Mouse (Mus musculus) forebrain, embryonic 14.5 days (tissue): Measurements from ENCODE around the gene N4bp3. TPM values are rescaled to one million over a fixed set of nuclear protein-coding genes. Genes with fewer than 3 reads are reported as not detected.

Experiments
- ATAC-seq: fragments of 200-750 bp; cut with Nextera tagmentation; 2 replicates; pipeline ENCODE4 v1.8.0; 2017; ENCODE audit warnings: mild to moderate bottlenecking, moderate library complexity
- DNase-seq: peaks from one replicate; pipeline ENCODE4 v3.0.0-alpha.2; 2015; ENCODE audit warnings: low spot score
- H3K27ac ChIP-seq: fragments of 300-500 bp; sonication (generic); 2 replicates; pipeline ENCODE4 v1.5.1; 2014; ENCODE audit warnings: low read depth, mild to moderate bottlenecking, control low read depth, low read length, moderate library complexity
- H3K27me3 ChIP-seq: fragments of 300-500 bp; sonication (generic); replicated peaks from 2 replicates; pipeline ENCODE4 v1.6.1; 2014; ENCODE audit warnings: low read length, control low read depth, mixed read lengths; ENCODE audit not compliant: control insufficient read depth, insufficient read depth
- H3K36me3 ChIP-seq: fragments of 300-500 bp; sonication (generic); 2 replicates; pipeline ENCODE4 v1.6.1; 2014; ENCODE audit warnings: low read length, control low read depth; ENCODE audit not compliant: control insufficient read depth, insufficient read depth
- H3K4me1 ChIP-seq: fragments of 300-500 bp; sonication (generic); 2 replicates; pipeline ENCODE4 v1.6.1; 2014; ENCODE audit warnings: antibody characterized with exemption, low read length, control low read depth; ENCODE audit not compliant: control insufficient read depth, insufficient read depth
- H3K4me2 ChIP-seq: fragments of 300-500 bp; sonication (generic); 2 replicates; pipeline ENCODE4 v1.6.1; 2014; ENCODE audit warnings: mild to moderate bottlenecking, control low read depth, low read length
- H3K4me3 ChIP-seq: fragments of 300-500 bp; sonication (generic); 2 replicates; pipeline ENCODE4 v1.5.1; 2014; ENCODE audit warnings: low read depth, low read length, control low read depth
- H3K9ac ChIP-seq: fragments of 300-500 bp; sonication (generic); 2 replicates; pipeline ENCODE4 v1.6.1; 2014; ENCODE audit warnings: mild to moderate bottlenecking, low read length, control low read depth, moderate library complexity
- H3K9me3 ChIP-seq: fragments of 300-500 bp; sonication (generic); replicated peaks from 2 replicates; pipeline ENCODE4 v1.6.1; 2016; ENCODE audit warnings: low read length, control low read depth, mixed read lengths; ENCODE audit not compliant: control insufficient read depth
- WGBS: fragments of 180-500 bp; shearing (Covaris S2); extraction: QIAGEN DNeasy Blood & Tissue Kit; methylation state at CpG from one replicate; pipeline ENCODE4 v1.1.7; 2014; 5-methylcytosine and 5-hydroxymethylcytosine counted together
- polyA plus RNA-seq: library from polyadenylated mRNA; unstranded; fragments of >200 nt; fragmentation: Nextera tagmentation; extraction: Ambion mirVana; gene quantifications from 2 replicates; pipeline ENCODE4 v1.2.1, GENCODE M21; 2014

The N4bp3 gene
- polyA plus RNA-seq, 1 experiment from 2014 or later, result 6.6 TPM

DNA sequence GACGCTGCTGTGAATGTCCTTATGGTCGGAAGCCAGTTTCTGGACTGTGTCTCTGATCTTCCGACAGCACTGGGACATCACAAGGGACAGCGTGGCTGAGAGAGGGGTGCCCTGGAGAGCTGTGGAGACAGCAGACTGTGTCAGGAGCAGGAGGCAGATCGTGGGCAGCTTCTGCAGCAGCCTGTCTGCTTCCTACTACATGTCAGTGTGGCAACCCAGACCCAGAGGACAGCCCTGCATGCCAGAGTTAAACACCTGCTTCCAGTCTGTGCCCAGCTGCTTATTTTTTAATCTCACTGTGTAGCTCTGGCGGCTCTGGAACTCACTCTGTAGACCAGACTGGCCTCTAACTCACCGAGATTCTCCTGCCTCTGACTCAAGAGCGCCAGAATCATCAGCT lies 22.7 kb downstream of the N4bp3 start:
- ATAC-seq (no peak), DNase-seq (no peak)
- Histone ChIP-seq H3K4me3 (no peak overlapping the region), H3K36me3 (peaks cover 75% of the 10 kb centered on the region), H3K9ac (no peak overlapping the region), H3K4me1 (no peaks in the 10 kb centered on the region), H3K27ac (no peak overlapping the region), H3K9me3 (no peaks in the 10 kb centered on the region), H3K27me3 (no peaks in the 10 kb centered on the region), H3K4me2 (no peak overlapping the region)
- WGBS, result 91% methylated on average over 8 of the region's 8 CpGs

GRCm38 (mm10) chr11:51627425-51627824 lies 23.2 kb downstream of the N4bp3 start:
- DNase-seq (no peak), ATAC-seq (no peak)
- peaks cover 80% of the 10 kb centered on the region for H3K36me3 ChIP-seq
- H3K9ac ChIP-seq, result no peak overlapping the region
- no peaks in the 10 kb centered on the region for H3K4me1 ChIP-seq
- no peak overlapping the region for H3K4me3 ChIP-seq
- no peaks in the 10 kb centered on the region for H3K27me3 ChIP-seq
- WGBS, result 92% methylated on average over 9 of the region's 9 CpGs
- H3K9me3 ChIP-seq, result no peaks in the 10 kb centered on the region
- no peak overlapping the region for H3K4me2 ChIP-seq
- H3K27ac ChIP-seq, result no peak overlapping the region

DNA sequence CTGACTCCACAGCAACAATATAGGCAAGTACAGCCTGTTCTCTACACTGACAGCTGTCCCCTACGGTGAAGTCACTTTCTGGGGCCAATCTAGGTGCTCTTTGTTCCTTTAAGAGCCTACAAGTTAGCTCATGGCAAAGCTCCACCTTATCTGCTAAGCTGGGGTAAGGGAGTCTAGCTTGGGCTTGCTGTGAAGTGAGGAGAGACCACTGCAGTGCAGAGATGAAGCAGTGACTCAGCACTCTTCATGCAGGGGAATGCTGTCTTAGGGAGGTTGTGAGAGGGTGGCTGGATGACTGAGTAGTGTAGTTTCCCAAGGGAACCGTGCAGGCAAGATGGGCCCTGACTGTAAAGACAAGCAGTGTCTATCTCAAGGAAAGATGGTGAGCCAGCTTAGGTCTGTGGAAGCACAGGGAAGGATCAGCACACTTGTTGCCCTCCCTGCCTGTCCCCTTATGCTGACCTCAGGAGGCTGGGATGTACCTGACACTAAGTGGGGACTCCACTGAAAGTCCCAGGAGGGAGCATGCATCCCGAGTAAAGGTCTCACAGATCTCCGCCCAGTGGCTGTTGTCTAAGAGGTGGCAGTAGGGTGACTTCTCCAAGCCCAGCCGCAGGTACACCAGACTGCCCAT lies 25.3 kb downstream of the N4bp3 start:
- 87% methylated on average over 5 of the region's 5 CpGs for WGBS
- Histone ChIP-seq H3K4me1 (peaks cover 4% of the 10 kb centered on the region), H3K36me3 (peaks cover 82% of the 10 kb centered on the region)

DNA sequence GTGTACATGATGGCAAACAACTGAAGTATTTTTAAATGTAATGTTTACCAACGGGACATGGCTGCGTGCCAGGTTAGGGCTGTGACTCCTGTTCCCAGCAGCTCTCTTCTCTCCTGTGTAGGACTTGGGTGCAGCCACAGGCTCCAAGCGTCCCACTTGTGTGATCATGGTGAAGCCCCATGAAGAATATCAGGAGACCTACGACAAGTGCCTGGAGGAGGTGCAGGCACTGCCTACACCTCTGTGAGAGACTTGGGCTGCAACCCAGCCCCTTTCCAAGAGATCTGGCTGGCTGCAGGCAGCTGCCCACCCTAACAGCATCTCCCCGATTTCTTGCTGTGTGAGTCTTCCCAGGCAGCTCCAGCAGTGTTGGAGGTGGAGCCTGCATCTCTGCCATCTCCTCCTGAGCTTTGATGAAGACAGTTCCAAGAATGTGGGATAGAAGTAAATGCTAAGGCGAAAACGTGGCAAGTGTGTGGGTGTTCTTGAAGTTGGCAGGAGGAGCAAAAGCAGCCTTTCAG lies 27.6 kb downstream of the N4bp3 start:
- DNase-seq (no peak), ATAC-seq (no peak)
- peaks cover 70% of the 10 kb centered on the region for H3K36me3 ChIP-seq
- no peak overlapping the region for H3K4me3 ChIP-seq
- no peak overlapping the region for H3K4me2 ChIP-seq
- no peak overlapping the region for H3K27ac ChIP-seq
- peaks cover 7% of the 10 kb centered on the region for H3K4me1 ChIP-seq
- H3K9ac ChIP-seq, result no peak overlapping the region
- 92% methylated on average over 7 of the region's 7 CpGs for WGBS
- H3K27me3 ChIP-seq, result no peaks in the 10 kb centered on the region
- H3K9me3 ChIP-seq, result no peaks in the 10 kb centered on the region

More for the DNA sequence above, 25.3 kb downstream of the N4bp3 start:
- no peak for DNase-seq
- Histone ChIP-seq H3K27me3 (no peaks in the 10 kb centered on the region), H3K4me2 (no peak overlapping the region), H3K27ac (no peak overlapping the region), H3K4me3 (no peak overlapping the region), H3K9me3 (no peaks in the 10 kb centered on the region), H3K9ac (no peak overlapping the region)
- ATAC-seq, result no peak

- no peak overlapping the region for H3K9ac ChIP-seq
- whole genome bisulfite sequencing, result 91% methylated on average over 2 of the region's 2 CpGs
Measured at GRCm38 (mm10) chr11:51621776-51622175, 28.9 kb downstream of the N4bp3 start.

DNA sequence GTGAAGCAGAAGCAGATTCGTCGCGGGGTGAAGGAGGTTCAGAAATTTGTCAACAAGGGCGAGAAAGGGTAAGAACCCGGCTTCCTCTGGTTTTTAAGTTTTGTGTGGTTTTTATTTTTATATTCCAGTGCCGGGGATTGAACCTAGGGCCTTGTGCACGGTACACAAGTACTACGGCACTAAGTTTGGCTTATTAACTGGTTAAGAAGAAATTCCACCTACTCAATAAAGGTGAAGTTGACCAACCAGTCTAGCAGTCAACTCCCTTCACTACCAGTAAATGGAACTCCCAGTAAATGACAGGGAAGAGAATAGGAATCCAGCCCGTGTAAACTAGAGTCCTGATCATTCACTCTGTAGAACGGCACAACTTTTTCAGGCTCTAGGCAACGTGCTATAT lies 30.6 kb downstream of the N4bp3 start:
- H3K9me3 ChIP-seq, result no peaks in the 10 kb centered on the region
- H3K36me3 ChIP-seq, result peaks cover 41% of the 10 kb centered on the region
- no peak for ATAC-seq
- no peak for DNase-seq
- no peaks in the 10 kb centered on the region for H3K27me3 ChIP-seq
- 1% methylated on average over 11 of the region's 11 CpGs for WGBS
- peak overlapping the region; percentile 74 for H3K4me3 ChIP-seq
- H3K27ac ChIP-seq, result no peak overlapping the region
- peak overlapping the region; percentile 64 for H3K4me2 ChIP-seq
- peak overlapping the region; percentile 77 for H3K9ac ChIP-seq
- peaks cover 13% of the 10 kb centered on the region for H3K4me1 ChIP-seq

More at GRCm38 (mm10) chr11:51621776-51622175, 28.9 kb downstream of the N4bp3 start:
- no peak overlapping the region for H3K27ac ChIP-seq
- H3K9me3 ChIP-seq, result no peaks in the 10 kb centered on the region
- ATAC-seq (no peak), DNase-seq (no peak)
- H3K4me3 ChIP-seq, result no peak overlapping the region
- peaks cover 57% of the 10 kb centered on the region for H3K36me3 ChIP-seq
- H3K4me2 ChIP-seq, result no peak overlapping the region
- peaks cover 7% of the 10 kb centered on the region for H3K4me1 ChIP-seq
- H3K27me3 ChIP-seq, result no peaks in the 10 kb centered on the region

DNA sequence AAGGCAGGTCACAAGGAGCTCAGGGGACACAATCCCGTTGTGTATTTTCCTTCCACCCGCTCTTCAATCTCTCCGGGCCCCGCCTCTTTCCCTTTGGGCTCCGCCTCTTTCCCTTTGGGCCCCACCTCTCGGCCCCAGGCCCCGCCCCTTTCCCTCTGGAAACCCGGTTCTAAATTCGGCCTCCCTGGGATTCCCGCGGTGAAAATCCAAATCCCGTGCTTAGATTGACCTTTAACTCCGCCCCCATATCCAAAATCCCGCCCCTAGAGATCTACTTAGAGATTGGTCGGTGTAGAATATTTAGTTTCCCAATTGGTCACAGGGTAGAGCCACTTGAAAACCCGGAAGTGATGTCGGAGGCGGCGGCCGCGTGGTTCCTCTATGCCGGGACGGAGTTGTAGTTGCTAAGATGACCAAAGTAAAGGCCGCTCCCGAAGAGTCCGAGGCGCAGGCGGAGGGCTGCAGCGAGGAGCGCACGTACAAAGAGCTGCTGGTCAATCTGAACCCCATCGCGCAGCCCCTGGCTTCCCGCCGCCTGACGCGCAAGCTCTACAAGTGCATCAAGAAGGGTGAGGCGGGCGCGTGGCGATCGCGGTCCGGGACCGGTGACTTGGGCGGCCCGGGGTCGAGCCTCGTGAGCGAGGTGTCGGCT lies 31.1 kb downstream of the N4bp3 start, which contains the start of gene Nhp2:
Nhp2 (plus strand) TSS at position 327 of the 652 bp plus-strand sequence.
- WGBS, result under 1% methylated on average over 51 of the region's 51 CpGs
- peaks cover 13% of the 10 kb centered on the region for H3K4me1 ChIP-seq
- DNase-seq, result peak; percentile 99

GRCm38 (mm10) chr11:51618894-51619408 lies 31.7 kb downstream of the N4bp3 start:
- 60% methylated on average over 8 of the region's 8 CpGs for WGBS
- no peaks in the 10 kb centered on the region for H3K27me3 ChIP-seq
- peak overlapping the region; percentile 40; the same call in 1 of the 2 replicates for H3K9ac ChIP-seq
- no peak for DNase-seq
- H3K27ac ChIP-seq, result no peak overlapping the region
- H3K9me3 ChIP-seq, result no peaks in the 10 kb centered on the region
- H3K4me3 ChIP-seq, result peak overlapping the region; percentile 74
- peaks cover 30% of the 10 kb centered on the region for H3K36me3 ChIP-seq
- H3K4me2 ChIP-seq, result peak overlapping the region; percentile 64
- peaks cover 13% of the 10 kb centered on the region for H3K4me1 ChIP-seq
- peak; percentile 60 for ATAC-seq

More for the DNA sequence above, 31.1 kb downstream of the N4bp3 start, which contains the start of gene Nhp2:
- Histone ChIP-seq H3K27me3 (no peaks in the 10 kb centered on the region), H3K27ac (no peak within 1 kb of the TSS), H3K9me3 (no peaks in the 10 kb centered on the region), H3K36me3 (peaks cover 35% of the 10 kb centered on the region), H3K4me3 (peak within 1 kb of the TSS; percentile 74), H3K9ac (peak within 1 kb of the TSS; percentile 77), H3K4me2 (peak within 1 kb of the TSS; percentile 64)
- ATAC-seq, result peak; percentile 96
